Mouse (Mus musculus) inflammation-experienced regulatory T-cells (primary cell): Measurements from ENCODE around the gene Ptges2. TPM values are rescaled to one million over a fixed set of nuclear protein-coding genes. Genes with fewer than 3 reads are reported as not detected.

Experiments
- polyA plus RNA-seq, 2 experiments: library from polyadenylated mRNA; unstranded; fragments of 100-300 nt; shearing (Covaris generic); gene quantifications; one replicate each; pipeline ENCODE4 v1.2.1; 2017

Gene Ptges2
- 10 to 100 TPM; 17.9 to 24.6 TPM for polyA plus RNA-seq

GRCm38 (mm10) chr2:32395484-32395945 is at the start of gene Ptges2:
Gene Ptges2 (plus strand): TSS chr2:32395896.

DNA sequence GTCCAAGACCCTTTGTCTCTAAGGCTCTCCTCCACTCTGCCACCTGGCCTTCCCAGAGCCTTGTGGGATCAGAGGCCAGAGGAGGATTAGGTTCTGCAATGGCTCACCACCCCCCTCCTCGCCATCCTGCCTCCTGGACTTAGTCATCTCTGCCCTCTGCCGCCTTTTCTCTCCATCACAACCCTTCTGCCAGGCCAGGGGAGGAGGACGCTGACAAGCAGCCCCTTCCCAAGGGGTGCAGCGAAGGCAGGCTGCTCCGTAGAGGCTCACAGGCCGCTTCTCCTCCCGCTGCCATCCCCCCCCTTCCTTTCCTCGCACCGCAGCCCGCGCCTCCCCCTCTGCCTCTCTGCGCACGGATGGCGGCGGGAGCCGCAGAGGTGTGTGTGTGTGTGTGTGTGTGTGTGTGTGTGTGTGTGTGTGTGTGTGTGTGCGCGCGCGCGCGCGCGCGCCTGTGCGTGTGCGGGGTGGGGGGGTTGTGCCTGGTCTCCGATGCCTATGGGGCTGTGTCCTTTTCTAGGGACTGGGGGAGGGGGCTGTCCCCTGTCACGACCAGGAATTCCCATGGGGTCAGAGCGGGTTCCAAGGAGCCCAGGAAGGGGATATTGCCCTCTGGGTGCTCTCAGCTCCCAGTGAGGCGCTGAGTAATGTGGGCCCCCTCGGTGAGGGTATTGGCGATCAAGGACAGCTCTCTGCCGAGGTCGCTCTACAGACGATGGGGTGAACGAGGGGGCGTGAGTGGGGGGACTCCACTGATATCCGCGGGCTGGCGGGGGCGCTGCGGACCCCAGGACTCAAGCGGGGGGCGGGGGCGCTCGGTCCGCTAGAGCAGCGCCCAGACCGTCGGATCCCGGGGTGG is 43.3 kb upstream of the Ptges2 start, which contains the start of gene Ciz1:
Gene Ciz1 (plus strand): TSS at position 177 of the 856 bp plus-strand sequence.

GRCm38 (mm10) chr2:32353007-32353542 is 42.6 kb upstream of the Ptges2 start, which contains the start of gene Dnm1:
Gene Dnm1 (minus strand): TSS chr2:32353338.

DNA sequence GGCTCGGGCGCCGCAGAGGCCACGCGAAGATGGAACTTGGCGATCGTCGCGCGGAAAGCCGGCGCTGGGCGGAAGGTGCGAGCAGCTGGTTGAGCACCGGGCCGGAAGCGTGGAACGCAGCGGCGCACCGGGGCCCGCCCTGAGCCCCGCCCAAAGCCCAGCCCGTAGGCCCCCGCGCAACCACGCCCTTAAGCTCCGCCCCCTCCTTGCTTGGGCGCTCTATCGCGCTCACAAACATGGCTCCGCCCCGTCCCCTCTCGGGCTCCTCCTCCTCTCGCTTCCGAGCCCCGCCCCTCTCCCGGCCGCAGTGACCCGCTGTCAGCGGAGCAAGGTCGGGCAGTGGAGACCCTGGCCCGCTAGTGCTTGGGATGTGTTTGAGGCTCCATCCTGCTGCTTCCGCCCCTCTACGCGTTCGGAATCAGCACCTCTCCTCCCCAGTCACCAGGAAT is 13.9 kb upstream of the Ptges2 start, which contains the start of gene 1110008P14Rik:
Gene 1110008P14Rik (minus strand): TSS at position 164 of the 449 bp plus-strand sequence.

DNA sequence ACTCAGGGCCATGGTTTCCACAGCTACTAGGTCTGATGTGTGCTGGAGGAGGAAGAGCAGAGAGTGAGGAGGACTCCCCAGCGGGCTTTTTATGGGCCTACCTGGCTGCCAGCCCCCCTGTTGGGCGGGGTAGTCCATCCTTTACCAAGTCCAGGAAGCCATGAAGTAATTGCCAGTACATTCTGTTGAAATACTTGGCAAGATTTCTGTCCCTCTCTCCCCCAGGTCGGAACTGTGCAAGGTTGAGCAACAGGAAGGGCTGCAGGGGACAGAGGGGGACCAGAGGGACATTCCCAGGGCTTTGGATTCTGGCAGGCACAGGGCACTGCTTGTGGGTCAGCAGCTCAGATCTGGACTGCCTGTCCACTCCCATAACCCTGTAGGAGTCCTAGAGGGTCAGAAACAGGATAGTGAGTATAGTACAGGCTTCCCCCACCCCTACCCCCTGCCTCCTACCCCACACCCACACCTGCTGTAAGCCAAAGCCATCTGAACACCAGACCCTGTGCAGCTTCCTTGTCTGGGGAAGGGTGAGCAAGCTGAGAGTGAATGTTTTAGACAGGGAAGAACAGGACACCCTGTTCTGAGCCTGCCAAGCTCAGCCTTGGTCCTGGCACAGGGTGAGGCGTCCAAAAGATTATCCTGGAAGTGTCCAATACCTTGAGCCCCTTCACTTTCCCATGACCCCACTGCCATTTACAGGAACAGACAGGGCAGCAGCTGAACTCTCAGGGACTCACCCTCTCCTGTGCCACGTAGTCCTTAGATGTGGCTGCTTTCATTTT is 7.8 kb upstream of the Ptges2 start, which contains the start of gene Lcn2:
Gene Lcn2 (minus strand): TSS at position 547 of the 785 bp plus-strand sequence.

DNA sequence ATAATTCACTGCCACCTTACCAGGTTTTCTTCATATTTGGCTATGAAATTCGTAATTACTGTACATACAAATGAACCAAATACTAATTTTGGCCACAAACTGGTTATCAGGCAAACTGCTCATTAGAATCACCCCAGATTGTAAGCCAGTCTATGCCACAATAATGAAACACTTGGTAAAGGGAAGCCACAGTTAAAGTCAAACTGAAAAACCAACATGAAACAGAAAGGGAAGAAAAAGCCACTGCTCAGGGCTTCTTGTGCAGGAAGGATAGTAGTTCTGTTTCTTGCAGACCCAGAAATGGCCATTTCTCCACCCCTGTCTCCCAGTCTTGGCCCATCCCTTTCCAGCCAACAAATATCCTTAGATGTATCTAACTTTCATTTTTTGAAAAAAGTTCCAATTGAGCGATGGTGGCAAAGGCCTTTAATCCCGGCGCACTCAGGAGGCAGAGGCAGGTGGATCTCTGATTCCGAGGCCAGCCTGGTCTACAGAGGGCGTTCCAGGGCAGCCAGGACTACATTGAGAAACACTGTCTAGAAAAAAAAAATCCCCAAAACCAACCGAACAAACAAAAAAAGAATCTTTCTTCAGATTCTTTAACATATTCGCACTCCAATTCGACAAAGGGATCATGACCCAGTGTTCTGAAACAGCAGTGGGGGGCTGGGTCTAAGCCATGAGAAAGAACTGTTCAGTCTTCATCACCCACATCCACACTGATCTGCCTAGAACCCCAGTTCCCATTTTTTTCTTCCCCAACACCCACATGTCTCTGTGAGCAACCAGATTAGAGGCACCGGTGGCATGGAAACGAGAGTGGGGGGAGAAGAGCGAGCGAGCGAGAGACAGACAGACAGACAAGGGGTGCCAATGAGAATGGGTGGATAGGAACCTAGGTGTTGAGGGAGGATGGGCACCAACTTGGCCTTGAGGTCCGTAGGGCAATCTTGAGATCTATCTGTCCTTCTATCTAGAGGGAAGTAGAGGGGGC is 54.4 kb downstream of the Ptges2 start, which contains the start of gene Naif1:
Gene Naif1 (plus strand): TSS at position 697 of the 994 bp plus-strand sequence.

GRCm38 (mm10) chr2:32450881-32451844 is 55.5 kb downstream of the Ptges2 start, which contains the start of gene Slc25a25:
Gene Slc25a25 (minus strand): TSS chr2:32451445.

Other genes starting within 250 kb of the Ptges2 start
- 10 to 100 TPM; 52.6 to 66.4 TPM for gene Prrc2b, start 244.8 kb upstream of the Ptges2 start, polyA plus RNA-seq
- gene Pomt1, start 159.3 kb upstream of the Ptges2 start, polyA plus RNA-seq, result 1 to 10 TPM; 6.6 to 7.3 TPM
- gene Uck1, start 135.7 kb upstream of the Ptges2 start, polyA plus RNA-seq, result 100 to 1,000 TPM in 1 of 2 experiments, 10 to 100 TPM in 1; 89.9 to 103 TPM
- 10 to 100 TPM; 41.9 to 42.0 TPM for gene Golga2, start 108.5 kb upstream of the Ptges2 start, polyA plus RNA-seq
- 100 to 1,000 TPM; 222 to 264 TPM for gene Swi5, start 107.8 kb upstream of the Ptges2 start, polyA plus RNA-seq
- 100 to 1,000 TPM; 110 to 117 TPM for gene Ciz1, start 43.6 kb upstream of the Ptges2 start, polyA plus RNA-seq
- under 1 TPM; 0.07 to 0.88 TPM for gene Dnm1, start 42.6 kb upstream of the Ptges2 start, polyA plus RNA-seq
- 10 to 100 TPM; 61.9 to 74.2 TPM for gene 1110008P14Rik, start 14.0 kb upstream of the Ptges2 start, polyA plus RNA-seq
- not detected for gene Lcn2, start 7.6 kb upstream of the Ptges2 start, polyA plus RNA-seq
- gene Naif1, start 54.6 kb downstream of the Ptges2 start, polyA plus RNA-seq, result 10 to 100 TPM in 1 of 2 experiments, 1 to 10 TPM in 1; 8.7 to 14.3 TPM
- 10 to 100 TPM; 19.0 to 24.9 TPM for gene Slc25a25, start 55.5 kb downstream of the Ptges2 start, polyA plus RNA-seq
- gene Fam102a, start 139.4 kb downstream of the Ptges2 start, polyA plus RNA-seq, result 100 to 1,000 TPM; 112 to 232 TPM
- 100 to 1,000 TPM in 1 of 2 experiments, 10 to 100 TPM in 1; 73.9 to 113 TPM for gene Dpm2, start 175.0 kb downstream of the Ptges2 start, polyA plus RNA-seq
- gene Pip5kl1, start 178.9 kb downstream of the Ptges2 start, polyA plus RNA-seq, result 1 to 10 TPM in 1 of 2 experiments, under 1 TPM in 1; 0.27 to 1.9 TPM
- gene 9430097D07Rik, start 179.8 kb downstream of the Ptges2 start, polyA plus RNA-seq, result under 1 TPM in 1 of 2 experiments, not detected in 1; 0.94 TPM
- 10 to 100 TPM; 32.7 to 45.6 TPM for gene St6galnac4, start 191.2 kb downstream of the Ptges2 start, polyA plus RNA-seq
- 1 to 10 TPM; 1.8 to 7.4 TPM for gene St6galnac6, start 203.8 kb downstream of the Ptges2 start, polyA plus RNA-seq
- gene Ak1, start 225.9 kb downstream of the Ptges2 start, polyA plus RNA-seq, result 1 to 10 TPM in 1 of 2 experiments, under 1 TPM in 1; 0.07 to 1.8 TPM